Mouse (Mus musculus) thymus, adult 2 months (tissue): ENCODE data around the gene Srpx2.

Experiments used
- CTCF ChIP-seq: fragments of 200-500 bp; IDR thresholded peaks from 2 replicates; pipeline ENCODE4 v1.5.1; 2012; ENCODE audit warnings: mild to moderate bottlenecking, control low read depth, low read length, moderate library complexity, borderline replicate concordance; ENCODE audit not compliant: control insufficient read depth, poor library complexity, insufficient read depth; ENCODE audit errors: extremely low read depth
- POLR2A ChIP-seq: fragments of 200-500 bp; IDR thresholded peaks from 2 replicates; pipeline ENCODE4 v1.6.1; 2012; ENCODE audit warnings: mild to moderate bottlenecking, low read length, control low read depth, moderate library complexity; ENCODE audit not compliant: control insufficient read depth, poor library complexity, insufficient read depth; ENCODE audit errors: extremely low read depth

DNA sequence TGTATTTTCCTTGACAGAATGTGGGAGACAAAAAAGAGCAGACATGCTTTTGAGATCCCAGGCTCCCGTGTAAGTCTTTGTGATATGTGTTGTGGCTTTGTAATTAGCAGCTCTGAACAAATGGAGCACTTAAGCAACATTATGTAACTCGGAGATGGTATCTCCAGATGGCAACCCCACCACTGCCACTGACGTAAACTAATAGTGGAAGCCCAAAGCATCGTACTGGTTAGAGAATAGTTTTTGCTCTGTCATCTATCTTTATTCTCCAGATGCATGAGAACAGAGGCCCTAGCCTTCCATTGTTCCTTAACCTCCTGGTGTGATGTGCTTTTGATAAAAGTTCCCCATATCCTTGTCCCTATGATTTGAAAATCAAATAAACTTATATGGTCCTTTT, 13.0 kb downstream of the Srpx2 start:
- TF ChIP-seq CTCF (no peak), POLR2A (no peak)
